Mouse (Mus musculus): ENCODE results near the gene Manbal. TPM values are rescaled to one million over a fixed set of nuclear protein-coding genes. Genes with fewer than 3 reads are reported as not detected.

The Manbal gene
- polyA plus RNA-seq, 1 experiment from 2014 or later, result 21.8 TPM

- H3K27me3 ChIP-seq, result peaks cover 10% of the 10 kb centered on the region; the same call in 1 of the 2 replicates
- 40% methylated on average over 11 of the region's 11 CpGs for WGBS (ENCODE audit: insufficient replicate concordance)
- H3K4me3 ChIP-seq (replicated peaks), result no peak overlapping the region
- ATAC-seq (ENCODE audit: insufficient read depth), result no peak
- H3K27ac ChIP-seq (replicated peaks), result no peak overlapping the region
- H3K9me3 ChIP-seq (replicated peaks), result no peaks in the 10 kb centered on the region
- no peak overlapping the region for H3K4me2 ChIP-seq
- H3K36me3 ChIP-seq (replicated peaks), result no peaks in the 10 kb centered on the region
- no peak overlapping the region for H3K9ac ChIP-seq
- no peaks in the 10 kb centered on the region for H3K4me1 ChIP-seq (replicated peaks)
These were observed 25.7 kb upstream of the Manbal start for GRCm38 (mm10) chr2:157341554-157342270.

- Histone ChIP-seq H3K27ac (replicated peaks) (no peak overlapping the region), H3K27me3 (peaks cover 10% of the 10 kb centered on the region; the same call in 1 of the 2 replicates), H3K9ac (no peak overlapping the region), H3K9me3 (replicated peaks) (no peaks in the 10 kb centered on the region), H3K4me1 (replicated peaks) (no peaks in the 10 kb centered on the region), H3K4me3 (replicated peaks) (no peak overlapping the region), H3K4me2 (no peak overlapping the region), H3K36me3 (replicated peaks) (no peaks in the 10 kb centered on the region)
- ATAC-seq (ENCODE audit: insufficient read depth), result no peak
- 54% methylated on average over 5 of the region's 5 CpGs for WGBS (ENCODE audit: insufficient replicate concordance)
These were observed 25.0 kb upstream of the Manbal start for GRCm38 (mm10) chr2:157342328-157342926.

DNA sequence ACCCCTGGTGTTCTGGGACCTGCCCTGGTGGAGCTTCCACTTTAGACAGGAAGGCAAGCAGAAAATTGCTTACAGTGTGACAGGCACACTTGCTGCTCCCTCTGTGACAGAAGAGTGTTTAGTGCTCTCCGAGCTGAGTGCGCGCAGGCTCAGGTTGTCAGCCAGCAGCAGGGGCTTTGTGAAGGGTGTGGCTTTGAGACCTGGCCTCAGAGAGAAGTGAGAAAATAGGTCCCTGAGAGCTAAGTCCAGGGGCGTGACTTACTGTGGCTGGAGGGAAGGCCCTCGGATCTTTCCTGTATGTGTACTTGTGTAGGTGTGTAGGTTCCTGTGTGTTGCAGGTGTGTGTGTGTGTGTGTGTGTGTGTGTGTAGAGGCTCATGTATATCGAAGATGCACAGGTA lies 24.1 kb upstream of the Manbal start:
- Histone ChIP-seq H3K4me1 (replicated peaks) (no peaks in the 10 kb centered on the region), H3K27me3 (peaks cover 10% of the 10 kb centered on the region; the same call in 1 of the 2 replicates), H3K36me3 (replicated peaks) (no peaks in the 10 kb centered on the region), H3K9me3 (replicated peaks) (no peaks in the 10 kb centered on the region), H3K27ac (replicated peaks) (no peak overlapping the region), H3K9ac (no peak overlapping the region), H3K4me3 (replicated peaks) (no peak overlapping the region), H3K4me2 (no peak overlapping the region)
- 65% methylated on average over 6 of the region's 6 CpGs for WGBS (ENCODE audit: insufficient replicate concordance)
- no peak for ATAC-seq (ENCODE audit: insufficient read depth)

GRCm38 (mm10) chr2:157347361-157348159 lies 19.8 kb upstream of the Manbal start, which contains the start of gene Ghrh:
Gene Ghrh (minus strand): TSS chr2:157347506.
- no peaks in the 10 kb centered on the region for H3K36me3 ChIP-seq (replicated peaks)
- no peaks in the 10 kb centered on the region for H3K9me3 ChIP-seq (replicated peaks)
- ATAC-seq (ENCODE audit: insufficient read depth), result no peak
- no peaks in the 10 kb centered on the region for H3K4me1 ChIP-seq (replicated peaks)
- no peak within 1 kb of the TSS for H3K9ac ChIP-seq
- no peak within 1 kb of the TSS for H3K4me2 ChIP-seq
- 67% methylated on average over 26 of the region's 26 CpGs for WGBS (ENCODE audit: insufficient replicate concordance)
- no peak within 1 kb of the TSS for H3K4me3 ChIP-seq (replicated peaks)
- H3K27ac ChIP-seq (replicated peaks), result no peak within 1 kb of the TSS
- H3K27me3 ChIP-seq, result peaks cover 3% of the 10 kb centered on the region; the same call in 1 of the 2 replicates

DNA sequence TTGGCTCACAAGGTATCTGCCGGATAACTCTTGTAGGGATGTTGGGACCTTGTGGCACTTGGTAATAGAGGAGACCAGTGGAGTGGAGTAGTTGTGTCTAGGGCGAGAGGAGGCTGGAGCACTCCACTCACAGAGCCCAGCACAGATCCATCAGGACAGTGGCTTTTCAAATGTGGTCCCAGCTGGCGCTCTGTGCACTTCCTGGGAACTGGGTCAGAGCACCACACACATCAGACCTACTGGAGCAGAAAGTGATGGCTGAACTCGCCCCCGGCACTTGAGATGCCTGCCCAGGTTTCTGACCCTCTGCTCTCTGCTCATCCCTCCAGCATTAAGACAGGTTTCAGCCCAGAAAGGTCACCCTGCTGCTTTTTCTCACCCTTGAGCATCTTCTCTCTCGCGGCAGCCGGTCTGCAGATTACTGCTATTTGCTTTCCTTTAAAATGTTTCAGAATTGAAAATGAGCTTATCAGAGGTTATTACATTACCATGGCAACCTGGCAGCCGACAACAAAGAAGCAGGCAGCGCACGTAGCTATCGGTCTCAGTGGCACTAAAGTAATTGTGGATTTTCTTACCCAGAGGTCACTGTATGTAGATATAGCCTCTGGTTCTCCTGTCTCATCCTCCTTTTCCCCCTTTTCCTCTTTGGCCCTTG lies 18.1 kb upstream of the Manbal start:
- Histone ChIP-seq H3K27me3 (peaks cover 3% of the 10 kb centered on the region; the same call in 1 of the 2 replicates), H3K4me1 (replicated peaks) (no peaks in the 10 kb centered on the region), H3K36me3 (replicated peaks) (no peaks in the 10 kb centered on the region), H3K4me2 (no peak overlapping the region), H3K9me3 (replicated peaks) (no peaks in the 10 kb centered on the region), H3K27ac (replicated peaks) (no peak overlapping the region), H3K4me3 (replicated peaks) (no peak overlapping the region), H3K9ac (no peak overlapping the region)
- no peak for ATAC-seq (ENCODE audit: insufficient read depth)
- WGBS (ENCODE audit: insufficient replicate concordance), result 53% methylated on average over 12 of the region's 12 CpGs

- 47% methylated on average over 4 of the region's 4 CpGs for WGBS (ENCODE audit: insufficient replicate concordance)
- H3K27ac ChIP-seq (replicated peaks), result no peak overlapping the region
- no peak overlapping the region for H3K4me2 ChIP-seq
- no peaks in the 10 kb centered on the region for H3K4me1 ChIP-seq (replicated peaks)
- no peaks in the 10 kb centered on the region for H3K9me3 ChIP-seq (replicated peaks)
- H3K9ac ChIP-seq, result no peak overlapping the region
- H3K4me3 ChIP-seq (replicated peaks), result no peak overlapping the region
- peaks cover 3% of the 10 kb centered on the region; the same call in 1 of the 2 replicates for H3K27me3 ChIP-seq
- no peaks in the 10 kb centered on the region for H3K36me3 ChIP-seq (replicated peaks)
- ATAC-seq (ENCODE audit: insufficient read depth), result no peak
These were observed 14.2 kb upstream of the Manbal start for GRCm38 (mm10) chr2:157353183-157353582.

GRCm38 (mm10) chr2:157354106-157354505 lies 13.3 kb upstream of the Manbal start:
- Histone ChIP-seq H3K36me3 (replicated peaks) (no peaks in the 10 kb centered on the region), H3K4me3 (replicated peaks) (no peak overlapping the region), H3K4me1 (replicated peaks) (no peaks in the 10 kb centered on the region), H3K9me3 (replicated peaks) (no peaks in the 10 kb centered on the region), H3K27me3 (peaks cover 1% of the 10 kb centered on the region; the same call in 1 of the 2 replicates), H3K9ac (no peak overlapping the region), H3K27ac (replicated peaks) (no peak overlapping the region), H3K4me2 (no peak overlapping the region)
- ATAC-seq (ENCODE audit: insufficient read depth), result no peak
- WGBS (ENCODE audit: insufficient replicate concordance), result 59% methylated on average over 3 of the region's 3 CpGs

DNA sequence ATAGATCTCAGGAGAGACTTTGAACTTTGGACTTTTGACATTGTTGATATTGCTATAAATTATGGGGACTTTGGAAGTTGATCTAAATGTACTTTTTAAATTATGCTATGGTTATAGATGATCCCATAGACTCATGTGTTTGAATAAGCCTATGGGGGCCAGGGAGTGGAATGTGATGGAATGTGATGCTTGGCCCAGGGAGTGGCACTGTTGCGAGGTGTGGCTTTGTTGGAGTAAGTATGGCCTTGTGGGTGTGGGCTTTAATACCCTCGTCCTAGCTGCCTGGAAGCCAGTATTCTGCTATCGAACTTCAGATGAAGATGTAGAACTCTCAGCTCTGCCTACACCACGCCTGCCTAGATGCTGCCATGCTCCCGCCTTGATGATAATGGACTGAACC lies 7.4 kb upstream of the Manbal start:
- Histone ChIP-seq H3K4me2 (no peak overlapping the region), H3K9ac (no peak overlapping the region), H3K9me3 (replicated peaks) (no peaks in the 10 kb centered on the region), H3K36me3 (replicated peaks) (no peaks in the 10 kb centered on the region), H3K27me3 (no peaks in the 10 kb centered on the region; the same call in none of the 2 replicates), H3K4me3 (replicated peaks) (no peak overlapping the region), H3K27ac (replicated peaks) (no peak overlapping the region), H3K4me1 (replicated peaks) (no peaks in the 10 kb centered on the region)
- WGBS (ENCODE audit: insufficient replicate concordance), result 54% methylated on average over 5 of the region's 5 CpGs
- ATAC-seq (ENCODE audit: insufficient read depth), result no peak

DNA sequence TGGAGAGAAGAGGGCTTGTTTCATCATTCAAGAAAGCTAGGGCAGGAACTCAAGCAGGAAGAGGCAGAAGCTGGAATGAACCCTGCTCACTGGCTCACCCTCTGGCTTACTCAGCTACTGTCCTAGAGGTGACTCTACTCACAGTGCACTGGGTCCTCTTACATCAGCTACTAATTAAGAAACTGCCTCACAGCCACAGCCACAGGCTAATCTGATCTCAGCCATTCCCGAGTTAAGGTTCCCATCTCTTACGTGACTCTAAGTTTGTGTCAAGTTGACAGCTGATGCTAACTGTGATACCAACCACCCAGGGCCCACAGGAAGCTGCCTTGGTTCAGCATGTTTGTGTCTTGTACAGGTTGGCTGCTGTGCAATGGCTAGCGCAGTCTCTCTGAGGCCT lies 4.4 kb upstream of the Manbal start:
- Histone ChIP-seq H3K4me2 (no peak overlapping the region), H3K9ac (no peak overlapping the region), H3K27me3 (no peaks in the 10 kb centered on the region; the same call in none of the 2 replicates), H3K27ac (replicated peaks) (no peak overlapping the region), H3K4me1 (replicated peaks) (peaks cover 8% of the 10 kb centered on the region), H3K36me3 (replicated peaks) (no peaks in the 10 kb centered on the region), H3K4me3 (replicated peaks) (no peak overlapping the region), H3K9me3 (replicated peaks) (no peaks in the 10 kb centered on the region)
- ATAC-seq (ENCODE audit: insufficient read depth), result no peak
- WGBS (ENCODE audit: insufficient replicate concordance), result 40% methylated on average over 3 of the region's 3 CpGs

GRCm38 (mm10) chr2:157366762-157367161 lies 632 bp upstream of the Manbal start:
- Histone ChIP-seq H3K4me2 (peak overlapping the region; percentile 79), H3K27me3 (no peaks in the 10 kb centered on the region; the same call in 1 of the 2 replicates), H3K27ac (replicated peaks) (peak overlapping the region; percentile 96), H3K9me3 (replicated peaks) (no peaks in the 10 kb centered on the region), H3K9ac (no peak overlapping the region; the same call in 1 of the 2 replicates), H3K36me3 (replicated peaks) (no peaks in the 10 kb centered on the region), H3K4me3 (replicated peaks) (peak overlapping the region; percentile 75), H3K4me1 (replicated peaks) (peaks cover 15% of the 10 kb centered on the region)
- WGBS (ENCODE audit: insufficient replicate concordance), result 31% methylated on average over 9 of the region's 9 CpGs
- no peak for ATAC-seq (ENCODE audit: insufficient read depth)
